Mouse (Mus musculus): ENCODE results near the gene Zfp282. TPM values are rescaled to one million over a fixed set of nuclear protein-coding genes. Genes with fewer than 3 reads are reported as not detected.

The Zfp282 gene
- 3.0 TPM in 2 replicates for total RNA-seq (2014; rRNA removed)
- 1.7 and 2.6 TPM in 2 replicates for polyA plus RNA-seq (2012; rRNA removed)

DNA sequence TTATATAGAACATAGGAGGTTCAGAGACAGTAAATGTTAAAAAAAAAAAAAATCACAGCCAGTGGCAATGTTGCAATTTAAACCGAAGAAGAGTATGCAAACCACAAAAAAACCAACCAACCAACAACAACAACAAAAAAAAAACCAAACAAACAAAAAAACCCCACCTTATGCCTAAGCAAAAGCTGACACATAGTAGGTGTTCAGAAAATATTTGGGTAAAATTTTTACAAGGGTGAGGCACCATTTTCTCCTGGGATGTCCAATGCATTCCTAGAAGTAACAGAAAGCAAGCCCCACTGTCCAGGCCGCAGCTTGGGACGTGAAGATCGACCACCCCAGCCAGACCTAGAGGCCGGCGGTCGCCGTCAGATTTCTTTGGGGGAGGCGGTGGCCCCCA lies at the start of gene Zfp282:
Gene Zfp282 (plus strand): TSS at position 147 of the 400 bp plus-strand sequence.
- WGBS, result 7% methylated on average over 9 of the region's 9 CpGs

DNA sequence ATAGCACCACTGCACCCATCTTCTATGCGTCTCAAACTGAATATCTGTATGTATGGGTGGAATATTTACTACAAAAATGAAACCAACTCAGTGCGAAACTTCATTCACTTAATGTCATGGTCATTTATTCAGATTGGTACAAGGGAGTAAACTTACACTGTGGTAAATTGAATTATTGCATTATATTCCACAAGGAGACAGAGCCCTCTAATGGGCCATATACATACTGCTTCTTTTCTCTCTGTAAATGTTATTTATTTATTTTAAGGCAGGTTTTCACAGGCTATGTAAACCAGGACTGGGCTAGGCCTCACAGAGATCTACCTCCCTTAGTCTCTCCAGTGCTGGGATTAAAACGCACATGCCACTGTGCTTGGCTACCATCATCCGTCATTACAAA lies 49.5 kb upstream of the Zfp282 start:
- Histone ChIP-seq H3K4me1 (ENCODE audit: control insufficient read depth, insufficient read depth, low read length) (no peaks in the 10 kb centered on the region; the same call in 1 of the 2 replicates), H3K79me2 (ENCODE audit: control insufficient read depth, insufficient read depth, low read length) (no peaks in the 10 kb centered on the region), H3K27me3 (ENCODE audit: control insufficient read depth, insufficient read depth, low read length) (no peaks in the 10 kb centered on the region), H3K36me3 (ENCODE audit: control insufficient read depth, insufficient read depth, low read length) (no peaks in the 10 kb centered on the region), H3K4me3 (ENCODE audit: insufficient read depth, low read depth, low read length) (no peak overlapping the region), H3K9ac (ENCODE audit: low read depth, low read length) (no peak overlapping the region), H3K27ac (replicated peaks; ENCODE audit: insufficient read depth, low read depth, low read length) (no peak overlapping the region)
- 90% methylated on average over 4 of the region's 4 CpGs for WGBS
- TF ChIP-seq POLR2A (IDR thresholded peaks at IDR 0.05; ENCODE audit: extremely low read depth, insufficient read depth, low read length) (no peak), CTCF (IDR thresholded peaks at IDR 0.05; ENCODE audit: low read depth, low read length) (no peak)
- DNase-seq (ENCODE audit: extremely low read depth, low read depth, low spot score), result no peak

More for the DNA sequence above, at the start of gene Zfp282:
- Histone ChIP-seq H3K27me3 (ENCODE audit: control insufficient read depth, insufficient read depth, low read length) (no peaks in the 10 kb centered on the region), H3K27ac (replicated peaks; ENCODE audit: insufficient read depth, low read depth, low read length) (peak within 1 kb of the TSS; percentile 82), H3K79me2 (ENCODE audit: control insufficient read depth, insufficient read depth, low read length) (peaks cover 18% of the 10 kb centered on the region; the same call in 1 of the 2 replicates), H3K9ac (ENCODE audit: low read depth, low read length) (peak within 1 kb of the TSS; percentile 86), H3K4me1 (ENCODE audit: control insufficient read depth, insufficient read depth, low read length) (peaks cover 6% of the 10 kb centered on the region), H3K4me3 (ENCODE audit: insufficient read depth, low read depth, low read length) (peak within 1 kb of the TSS; percentile 80), H3K36me3 (ENCODE audit: control insufficient read depth, insufficient read depth, low read length) (peaks cover 5% of the 10 kb centered on the region)
- DNase-seq (ENCODE audit: extremely low read depth, low read depth, low spot score), result no peak
- TF ChIP-seq CTCF (IDR thresholded peaks at IDR 0.05; ENCODE audit: low read depth, low read length) (no peak), POLR2A (IDR thresholded peaks at IDR 0.05; ENCODE audit: extremely low read depth, insufficient read depth, low read length) (no peak)

DNA sequence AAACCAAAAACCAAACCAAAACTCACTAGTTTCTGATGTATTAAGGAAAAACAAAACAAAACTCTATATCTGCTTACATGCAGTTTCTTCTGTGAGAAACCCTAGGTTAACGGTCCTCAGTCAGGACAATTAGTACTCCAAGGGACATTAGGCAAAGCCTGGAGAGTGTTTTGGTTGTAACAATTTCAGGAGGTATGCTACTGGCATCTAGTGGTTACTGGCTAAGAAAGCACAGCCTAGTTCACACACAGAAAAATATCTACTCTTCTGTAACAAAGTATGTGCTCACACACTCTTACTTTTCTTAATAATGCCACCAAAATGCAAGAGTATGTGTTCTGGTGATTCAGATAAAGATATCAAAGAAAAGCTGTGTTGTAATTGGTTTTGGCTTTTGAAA lies 48.1 kb upstream of the Zfp282 start:
- peak; percentile 80 for DNase-seq (ENCODE audit: extremely low read depth, low read depth, low spot score)
- peak; percentile 48 for TF ChIP-seq CTCF (IDR thresholded peaks at IDR 0.05; ENCODE audit: low read depth, low read length)
- TF ChIP-seq POLR2A (IDR thresholded peaks at IDR 0.05; ENCODE audit: extremely low read depth, insufficient read depth, low read length), result no peak
- Histone ChIP-seq H3K4me3 (ENCODE audit: insufficient read depth, low read depth, low read length) (no peak overlapping the region), H3K4me1 (ENCODE audit: control insufficient read depth, insufficient read depth, low read length) (no peaks in the 10 kb centered on the region; the same call in 1 of the 2 replicates), H3K36me3 (ENCODE audit: control insufficient read depth, insufficient read depth, low read length) (no peaks in the 10 kb centered on the region), H3K27ac (replicated peaks; ENCODE audit: insufficient read depth, low read depth, low read length) (no peak overlapping the region), H3K27me3 (ENCODE audit: control insufficient read depth, insufficient read depth, low read length) (no peaks in the 10 kb centered on the region), H3K9ac (ENCODE audit: low read depth, low read length) (no peak overlapping the region), H3K79me2 (ENCODE audit: control insufficient read depth, insufficient read depth, low read length) (no peaks in the 10 kb centered on the region)
- 8% methylated on average over 1 of the region's 1 CpGs for WGBS

DNA sequence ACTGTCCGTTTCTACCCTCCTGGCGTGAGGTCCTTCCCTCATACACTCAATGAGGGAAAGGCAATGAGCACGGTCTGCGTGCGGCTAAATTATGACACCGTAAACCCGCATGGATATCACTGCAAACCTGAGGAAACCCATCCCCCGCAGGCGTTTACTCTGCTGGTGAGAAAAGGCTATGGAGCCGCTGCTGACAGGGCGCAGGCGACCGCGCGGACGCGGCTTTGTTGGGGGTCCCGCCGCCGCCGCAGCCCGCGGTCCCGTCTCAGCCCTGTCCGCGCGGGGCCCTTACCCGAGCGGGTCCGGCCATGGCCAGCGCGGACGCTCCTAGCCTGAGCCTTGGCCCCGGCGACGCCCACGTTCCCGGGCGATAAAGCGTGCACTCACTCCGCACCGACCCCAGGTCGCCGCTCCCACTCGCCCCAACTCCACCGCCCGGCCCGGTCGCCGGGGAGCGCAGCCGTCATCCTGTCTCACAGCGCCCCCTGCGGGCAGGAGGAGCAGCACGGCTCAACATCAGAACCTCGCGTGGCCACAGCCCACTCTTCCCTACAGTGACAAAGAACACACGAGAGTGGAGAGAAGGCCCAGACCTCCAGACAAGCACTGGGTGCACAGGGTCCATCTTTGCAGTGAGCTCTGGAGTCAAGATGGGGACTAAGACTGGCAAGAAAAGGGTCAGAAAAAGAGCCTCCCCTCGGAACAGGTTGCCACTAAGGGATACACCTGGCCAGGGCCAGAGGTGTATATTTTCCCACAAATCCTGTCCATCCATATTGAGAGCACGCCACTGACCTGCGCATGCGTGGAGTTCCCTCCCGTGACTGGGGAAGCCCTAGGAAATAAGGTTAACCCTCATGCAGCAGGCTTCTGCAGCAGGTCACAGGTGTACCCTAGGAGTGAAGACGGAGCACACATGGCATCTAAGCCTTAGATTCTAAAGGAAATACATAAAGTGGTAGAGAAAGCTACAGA lies 46.6 kb upstream of the Zfp282 start, which contains the start of gene Zfp786:
Gene Zfp786 (minus strand): TSS at position 764 of the 975 bp plus-strand sequence.
- no peaks in the 10 kb centered on the region for H3K79me2 ChIP-seq (ENCODE audit: control insufficient read depth, insufficient read depth, low read length)
- peak within 1 kb of the TSS; percentile 94 for H3K9ac ChIP-seq (ENCODE audit: low read depth, low read length)
- TF ChIP-seq POLR2A (IDR thresholded peaks at IDR 0.05; ENCODE audit: extremely low read depth, insufficient read depth, low read length), result no peak
- peak; percentile 94 for TF ChIP-seq CTCF (IDR thresholded peaks at IDR 0.05; ENCODE audit: low read depth, low read length)
- H3K4me3 ChIP-seq (ENCODE audit: insufficient read depth, low read depth, low read length), result peak within 1 kb of the TSS; percentile 87
- H3K4me1 ChIP-seq (ENCODE audit: control insufficient read depth, insufficient read depth, low read length), result peaks cover 1% of the 10 kb centered on the region; the same call in 1 of the 2 replicates
- no peak within 1 kb of the TSS; the same call in 1 of the 2 replicates for H3K27ac ChIP-seq (replicated peaks; ENCODE audit: insufficient read depth, low read depth, low read length)
- H3K27me3 ChIP-seq (ENCODE audit: control insufficient read depth, insufficient read depth, low read length), result no peaks in the 10 kb centered on the region
- no peaks in the 10 kb centered on the region for H3K36me3 ChIP-seq (ENCODE audit: control insufficient read depth, insufficient read depth, low read length)
- peak; percentile 46 for DNase-seq (ENCODE audit: extremely low read depth, low read depth, low spot score)
- 2% methylated on average over 62 of the region's 64 CpGs for WGBS

DNA sequence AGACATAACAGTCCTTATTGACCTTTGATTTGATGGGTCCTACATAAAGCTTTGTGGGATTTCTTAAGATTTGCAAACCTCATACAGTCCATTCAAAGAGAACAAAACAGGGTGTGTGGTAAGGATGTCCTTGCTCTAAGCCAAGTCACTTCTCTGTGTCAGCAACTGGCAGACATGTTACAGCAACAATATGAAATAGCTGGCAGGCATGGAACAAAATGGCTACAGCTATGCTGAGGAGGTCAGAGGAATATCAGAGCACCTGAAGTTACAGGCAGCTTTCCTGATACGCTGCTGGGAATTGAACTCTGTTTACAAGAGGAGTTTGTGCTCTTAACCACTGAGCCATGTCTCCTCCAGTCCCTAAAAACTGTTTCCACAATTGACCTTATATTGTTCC lies 44.8 kb upstream of the Zfp282 start:
- no peaks in the 10 kb centered on the region for H3K79me2 ChIP-seq (ENCODE audit: control insufficient read depth, insufficient read depth, low read length)
- H3K27me3 ChIP-seq (ENCODE audit: control insufficient read depth, insufficient read depth, low read length), result no peaks in the 10 kb centered on the region
- no peak overlapping the region for H3K9ac ChIP-seq (ENCODE audit: low read depth, low read length)
- DNase-seq (ENCODE audit: extremely low read depth, low read depth, low spot score), result no peak
- H3K4me1 ChIP-seq (ENCODE audit: control insufficient read depth, insufficient read depth, low read length), result peaks cover 3% of the 10 kb centered on the region; the same call in 1 of the 2 replicates
- WGBS, result 94% methylated on average over 1 of the region's 1 CpGs
- H3K27ac ChIP-seq (replicated peaks; ENCODE audit: insufficient read depth, low read depth, low read length), result no peak overlapping the region
- no peaks in the 10 kb centered on the region for H3K36me3 ChIP-seq (ENCODE audit: control insufficient read depth, insufficient read depth, low read length)
- H3K4me3 ChIP-seq (ENCODE audit: insufficient read depth, low read depth, low read length), result no peak overlapping the region
- TF ChIP-seq CTCF (IDR thresholded peaks at IDR 0.05; ENCODE audit: low read depth, low read length) (no peak), POLR2A (IDR thresholded peaks at IDR 0.05; ENCODE audit: extremely low read depth, insufficient read depth, low read length) (no peak)
